Mouse (Mus musculus) heart, embryonic 12.5 days (tissue): ENCODE measurements around the gene Ccsap. TPM values are rescaled to one million over a fixed set of nuclear protein-coding genes. Genes with fewer than 3 reads are reported as not detected.
A peak's percentile ranks its signal among the peaks of the same experiment; 100 is the strongest.
"Not testable (repeated sequence)": the region's sequence is repeated elsewhere in the genome, so short reads cannot be mapped to it uniquely, and the experiment has no call there.

Source experiments
- ATAC-seq: fragments of 200-750 bp; cut with Nextera tagmentation; 2 replicates; pipeline ENCODE4 v1.8.0; 2017; ENCODE audit warnings: moderate TSS enrichment, moderate library complexity; ENCODE audit not compliant: insufficient number of reproducible peaks, low FRiP score
- H3K27ac ChIP-seq: fragments of 300-500 bp; sonication (generic); 2 replicates; pipeline ENCODE4 v1.5.1; 2016; ENCODE audit warnings: mild to moderate bottlenecking, moderate library complexity; ENCODE audit not compliant: poor library complexity, severe bottlenecking
- H3K27me3 ChIP-seq: fragments of 300-500 bp; sonication (generic); replicated peaks from 2 replicates; pipeline ENCODE4 v1.6.1; 2016; ENCODE audit warnings: mild to moderate bottlenecking, moderate library complexity
- H3K36me3 ChIP-seq: fragments of 300-500 bp; sonication (generic); 2 replicates; pipeline ENCODE4 v1.6.1; 2016; ENCODE audit warnings: mild to moderate bottlenecking, moderate library complexity
- H3K4me1 ChIP-seq: fragments of 300-500 bp; sonication (generic); replicated peaks from 2 replicates; pipeline ENCODE4 v1.6.1; 2016; ENCODE audit warnings: mild to moderate bottlenecking
- H3K4me2 ChIP-seq: fragments of 300-500 bp; sonication (generic); 2 replicates; pipeline ENCODE4 v1.6.1; 2016; ENCODE audit warnings: mild to moderate bottlenecking, moderate library complexity
- H3K4me3 ChIP-seq: fragments of 300-500 bp; sonication (generic); 2 replicates; pipeline ENCODE4 v1.5.1; 2016; ENCODE audit warnings: mild to moderate bottlenecking
- H3K9ac ChIP-seq: fragments of 300-500 bp; sonication (generic); 2 replicates; pipeline ENCODE4 v1.6.1; 2016; ENCODE audit warnings: mild to moderate bottlenecking, moderate library complexity
- H3K9me3 ChIP-seq: fragments of 300-500 bp; sonication (generic); replicated peaks from 2 replicates; pipeline ENCODE4 v1.6.1; 2016; ENCODE audit warnings: mild to moderate bottlenecking, moderate library complexity
- WGBS: fragments of 180-500 bp; shearing (Covaris S2); methylation state at CpG from one replicate; pipeline ENCODE4 v1.1.7; 2016; 5-methylcytosine and 5-hydroxymethylcytosine counted together
- polyA plus RNA-seq: library from polyadenylated mRNA; unstranded; fragments of >200 nt; fragmentation: Nextera tagmentation; extraction: Ambion mirVana; gene quantifications from 2 replicates; pipeline ENCODE4 v1.2.1, GENCODE M21; 2016

Gene Ccsap
- polyA plus RNA-seq, 1 experiment from 2014 or later = 4.1 TPM

DNA sequence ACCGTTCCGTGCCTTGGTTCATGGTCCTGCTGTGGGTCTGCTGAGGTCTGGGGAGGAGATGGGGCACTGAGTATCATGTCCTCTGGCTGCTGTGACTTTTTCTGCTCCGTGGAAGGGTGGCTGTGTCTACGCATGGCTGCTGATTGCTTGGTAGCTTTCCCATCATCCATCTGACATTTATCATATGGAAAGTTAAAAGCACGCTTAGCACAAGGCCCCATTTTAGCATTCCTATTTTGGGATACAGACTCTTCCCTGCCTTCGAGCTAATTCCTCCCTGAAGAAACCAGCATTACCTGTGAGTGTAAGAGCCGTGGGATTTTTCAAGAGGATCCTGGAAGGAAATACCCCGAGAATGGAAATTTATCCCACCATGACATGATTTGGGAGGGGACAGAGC is 43.1 kb downstream of the Ccsap start:
- Histone ChIP-seq H3K4me3 (no peak overlapping the region), H3K4me1 (peaks cover 29% of the 10 kb centered on the region), H3K36me3 (peaks cover 9% of the 10 kb centered on the region), H3K4me2 (no peak overlapping the region), H3K27ac (no peak overlapping the region), H3K9ac (no peak overlapping the region), H3K9me3 (no peaks in the 10 kb centered on the region), H3K27me3 (no peaks in the 10 kb centered on the region)
- WGBS = 68% methylated on average over 8 of the region's 8 CpGs
- ATAC-seq = no peak

DNA sequence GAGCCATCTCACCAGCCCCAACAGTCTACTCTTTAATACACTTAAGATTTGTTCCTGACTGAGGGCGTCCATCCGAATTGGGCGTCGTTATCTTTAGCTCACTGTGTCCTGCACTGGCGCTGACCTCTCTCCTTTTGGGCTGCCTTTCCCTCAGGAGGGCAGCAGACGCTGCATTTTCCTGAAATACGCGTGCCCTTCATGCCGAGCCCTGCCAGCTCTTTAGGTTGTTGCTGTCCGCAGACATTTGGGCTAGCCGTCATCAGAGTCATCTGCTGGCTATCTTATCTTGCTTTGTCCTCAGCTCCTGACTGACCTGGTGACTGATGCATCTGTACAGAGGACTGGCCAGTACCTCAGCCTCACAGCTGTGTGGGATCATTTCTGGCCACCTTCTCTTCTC is 44.7 kb downstream of the Ccsap start:
- no peak for ATAC-seq

DNA sequence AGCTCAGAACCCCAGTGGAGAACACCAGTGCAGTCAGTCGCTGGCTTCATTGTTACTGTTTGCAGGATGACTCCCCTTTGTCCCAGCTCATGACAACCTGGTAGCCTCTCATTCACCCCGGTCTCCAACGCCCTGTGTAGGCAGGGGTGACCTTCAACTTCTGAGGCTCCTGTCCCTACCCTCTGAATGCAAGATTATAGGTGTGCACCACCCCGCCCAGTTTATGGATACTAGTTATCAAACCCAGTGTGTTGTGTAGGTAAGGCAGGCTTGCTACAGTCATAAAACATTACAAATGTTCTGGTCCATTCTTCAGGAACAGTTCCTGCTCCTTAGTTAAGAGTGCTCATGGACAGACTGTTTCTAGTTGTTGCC is 46.1 kb downstream of the Ccsap start:
- ATAC-seq = no peak
- Histone ChIP-seq H3K4me1 (peaks cover 34% of the 10 kb centered on the region), H3K9ac (0 out of 2 replicates have a peak overlapping the region, but pooled peaks have one; percentile 23), H3K4me2 (no peak overlapping the region), H3K27ac (no peak overlapping the region), H3K9me3 (no peaks in the 10 kb centered on the region), H3K27me3 (no peaks in the 10 kb centered on the region), H3K36me3 (peaks cover 9% of the 10 kb centered on the region), H3K4me3 (no peak overlapping the region)
- 82% methylated on average over 4 of the region's 4 CpGs for WGBS

More for the DNA sequence above, 44.7 kb downstream of the Ccsap start:
- WGBS = 41% methylated on average over 11 of the region's 11 CpGs
- Histone ChIP-seq H3K9me3 (no peaks in the 10 kb centered on the region), H3K4me3 (no peak overlapping the region), H3K36me3 (peaks cover 9% of the 10 kb centered on the region), H3K27ac (no peak overlapping the region), H3K27me3 (no peaks in the 10 kb centered on the region), H3K4me1 (peaks cover 34% of the 10 kb centered on the region), H3K4me2 (no peak overlapping the region), H3K9ac (no peak overlapping the region)

DNA sequence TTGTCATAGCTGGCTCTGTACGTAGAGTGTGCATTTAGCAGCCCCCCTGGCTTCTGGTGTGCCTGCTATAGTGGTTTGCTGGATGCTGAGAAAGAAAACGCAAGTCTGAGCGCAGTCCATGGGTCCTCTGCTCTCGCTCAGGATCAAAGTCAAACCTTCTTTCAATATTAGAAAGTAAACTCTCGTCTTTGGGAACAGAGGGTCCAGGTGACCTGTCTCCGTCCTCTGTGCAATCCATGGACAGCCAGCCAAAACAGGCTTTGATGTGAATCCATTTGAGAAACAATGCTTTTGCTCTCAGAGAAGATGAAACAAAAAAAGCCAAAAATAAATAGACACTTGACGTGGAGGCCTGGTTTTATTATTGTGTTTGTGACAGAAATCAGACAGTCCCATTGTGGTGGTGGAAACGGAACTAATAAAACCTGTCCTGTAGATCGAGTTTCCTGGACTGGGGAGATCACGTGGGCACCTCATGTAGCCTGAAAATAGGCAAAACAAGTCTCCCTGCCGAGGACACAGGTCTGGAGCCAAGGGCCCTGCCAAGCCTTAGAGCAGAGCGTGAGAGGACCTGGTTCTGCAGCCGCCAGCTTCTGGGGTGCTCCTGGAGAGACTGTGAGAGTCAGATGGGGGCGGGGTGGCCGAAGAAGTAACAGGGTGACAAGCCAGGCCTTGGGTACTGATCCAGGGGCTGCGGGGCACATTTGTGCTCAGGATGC is 46.7 kb downstream of the Ccsap start:
- H3K9ac ChIP-seq = 0 out of 2 replicates have a peak overlapping the region, but pooled peaks have one; percentile 23
- H3K9me3 ChIP-seq = no peaks in the 10 kb centered on the region
- H3K4me3 ChIP-seq = no peak overlapping the region
- no peak overlapping the region for H3K4me2 ChIP-seq
- WGBS = 75% methylated on average over 16 of the region's 16 CpGs
- no peak overlapping the region for H3K27ac ChIP-seq
- no peaks in the 10 kb centered on the region for H3K27me3 ChIP-seq
- peaks cover 34% of the 10 kb centered on the region for H3K4me1 ChIP-seq
- peaks cover 9% of the 10 kb centered on the region for H3K36me3 ChIP-seq
- ATAC-seq = no peak; the same call in 1 of the 2 replicates

DNA sequence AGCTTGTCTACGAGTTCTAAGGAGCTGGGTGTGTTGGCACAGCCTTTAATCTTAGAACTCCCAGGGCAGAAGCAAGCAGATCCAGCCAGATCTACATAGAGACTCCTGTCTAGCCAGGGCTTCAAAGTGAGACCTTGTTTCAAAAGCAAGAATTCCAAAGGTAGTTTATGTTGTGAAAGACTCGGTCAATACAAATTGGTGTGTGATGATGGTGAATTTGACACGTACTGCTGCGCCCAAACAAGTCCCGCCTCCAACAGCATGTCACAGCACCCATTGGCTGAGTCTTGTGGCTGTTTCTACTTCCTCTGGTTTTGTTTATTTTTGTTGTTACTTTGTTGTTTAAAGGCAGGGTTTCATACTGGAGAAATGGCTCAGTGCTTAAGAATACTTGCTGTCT is 47.8 kb downstream of the Ccsap start:
- Histone ChIP-seq H3K36me3 (peaks cover 3% of the 10 kb centered on the region; the same call in 1 of the 2 replicates), H3K4me1 (peaks cover 42% of the 10 kb centered on the region), H3K4me2 (no peak overlapping the region), H3K4me3 (no peak overlapping the region), H3K9me3 (no peaks in the 10 kb centered on the region), H3K27me3 (no peaks in the 10 kb centered on the region), H3K9ac (no peak overlapping the region), H3K27ac (no peak overlapping the region)
- WGBS = 80% methylated on average over 5 of the region's 5 CpGs
- no peak for ATAC-seq

DNA sequence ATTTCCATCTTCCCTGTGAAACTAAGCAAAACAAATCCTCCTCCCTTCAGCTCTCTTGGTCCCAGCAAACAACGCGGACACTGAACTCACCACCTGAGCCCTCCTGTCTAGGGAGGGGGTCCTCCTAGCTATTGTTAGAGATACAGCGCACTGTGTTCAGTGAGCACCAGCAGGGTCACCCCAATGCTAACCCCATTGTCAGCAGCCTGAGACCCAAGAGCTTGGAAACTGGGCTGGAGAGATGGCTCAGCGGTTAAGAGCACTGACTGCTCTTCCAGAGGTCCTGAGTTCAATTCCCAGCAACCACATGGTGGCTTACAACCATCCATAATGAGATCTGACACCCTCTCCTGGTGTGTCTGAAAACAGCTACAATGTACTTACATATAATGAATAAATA is 50.7 kb downstream of the Ccsap start:
- not testable (repeated sequence) for H3K27me3 ChIP-seq, H3K36me3 ChIP-seq, ATAC-seq, H3K27ac ChIP-seq, H3K9me3 ChIP-seq, H3K9ac ChIP-seq, H3K4me3 ChIP-seq, H3K4me2 ChIP-seq
- peaks cover 27% of the 10 kb centered on the region for H3K4me1 ChIP-seq
- 87% methylated on average over 4 of the region's 4 CpGs for WGBS

DNA sequence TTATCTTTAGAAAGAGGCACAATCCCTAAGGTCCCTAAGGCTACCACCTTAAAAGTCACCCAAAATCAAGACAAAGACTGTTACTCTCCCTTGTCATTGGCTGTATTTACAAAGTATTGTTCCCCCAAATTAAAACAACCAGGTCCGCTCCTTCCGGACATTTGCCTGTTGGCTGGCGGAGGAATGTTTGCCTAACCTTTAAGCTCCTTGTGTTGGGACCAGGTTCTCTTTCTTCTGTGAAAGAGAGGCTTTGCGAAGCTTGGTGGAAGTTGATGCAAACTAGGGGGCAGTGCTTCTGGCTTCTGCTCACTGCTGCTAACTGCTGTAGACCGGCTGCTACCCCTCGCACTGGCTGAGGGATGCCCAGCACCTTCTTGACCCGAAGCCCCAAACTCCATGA is 51.3 kb downstream of the Ccsap start:
- 76% methylated on average over 7 of the region's 7 CpGs for WGBS

DNA sequence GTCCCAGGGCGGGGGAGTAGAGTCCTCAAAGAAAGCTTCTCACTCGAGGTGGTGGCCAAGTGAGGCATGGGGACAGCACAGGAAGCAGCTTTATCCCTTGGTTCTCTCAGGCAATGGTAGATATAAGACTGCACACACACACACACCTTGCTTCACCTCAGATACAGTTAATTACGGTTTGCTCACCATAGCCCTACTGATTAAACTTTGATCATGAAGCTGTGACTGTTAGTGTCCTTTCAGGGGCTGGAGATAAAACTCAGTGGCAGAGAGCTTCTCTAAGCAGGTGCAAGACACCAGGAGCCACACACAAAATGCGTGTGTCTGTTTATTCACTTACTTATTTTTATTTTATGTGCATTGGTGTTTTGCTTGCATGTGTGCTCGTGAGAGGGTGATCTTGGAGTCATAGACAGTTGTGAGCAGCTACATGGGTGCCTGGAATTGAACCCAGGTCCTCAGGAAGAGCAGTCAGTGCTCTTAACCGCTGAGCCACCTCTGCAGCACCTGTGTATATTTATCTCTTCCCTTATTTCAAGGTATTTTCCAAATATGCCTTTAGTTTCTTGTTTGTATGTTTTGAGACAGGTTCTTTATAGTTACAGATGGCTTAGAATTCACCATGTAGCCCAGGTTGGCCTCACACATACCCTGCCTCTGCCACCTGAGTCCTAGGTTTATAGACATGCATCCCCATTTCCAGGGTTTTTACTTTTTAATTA is 52.0 kb downstream of the Ccsap start:
- Histone ChIP-seq H3K27ac (no peak overlapping the region), H3K4me2 (peak overlapping the region; percentile 79), H3K4me3 (no peak overlapping the region), H3K9ac (no peak overlapping the region), H3K9me3 (no peaks in the 10 kb centered on the region), H3K36me3 (peaks cover 3% of the 10 kb centered on the region; the same call in 1 of the 2 replicates), H3K27me3 (no peaks in the 10 kb centered on the region), H3K4me1 (peaks cover 21% of the 10 kb centered on the region)
- ATAC-seq = no peak
- WGBS = 69% methylated on average over 6 of the region's 6 CpGs

More for the DNA sequence above, 51.3 kb downstream of the Ccsap start:
- Histone ChIP-seq H3K27me3 (no peaks in the 10 kb centered on the region), H3K4me1 (peaks cover 24% of the 10 kb centered on the region), H3K27ac (no peak overlapping the region), H3K4me3 (no peak overlapping the region), H3K4me2 (no peak overlapping the region), H3K36me3 (peaks cover 3% of the 10 kb centered on the region; the same call in 1 of the 2 replicates), H3K9me3 (no peaks in the 10 kb centered on the region), H3K9ac (no peak overlapping the region)
- ATAC-seq = no peak

DNA sequence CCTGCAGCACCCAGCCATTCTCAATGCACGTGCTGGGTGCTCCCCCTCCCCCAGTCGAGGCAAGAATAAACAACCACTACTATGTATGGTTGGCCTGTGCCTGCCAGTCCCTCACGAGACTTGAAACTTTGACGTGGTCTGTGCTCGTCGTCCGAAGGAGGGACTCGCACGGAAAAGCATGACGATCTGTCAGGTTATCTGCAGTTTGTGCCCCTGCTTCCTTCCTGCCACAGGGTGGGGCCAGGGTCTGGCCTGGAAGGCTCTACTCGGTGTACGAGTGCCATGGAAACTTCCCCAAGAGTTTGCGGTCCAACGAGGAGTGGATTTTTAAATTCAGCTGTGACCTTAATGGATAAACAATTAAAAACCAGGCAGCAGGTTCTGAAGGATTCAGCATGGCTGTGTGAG is 53.0 kb downstream of the Ccsap start:
- peak; percentile 66 for ATAC-seq
- Histone ChIP-seq H3K36me3 (peaks cover 3% of the 10 kb centered on the region; the same call in 1 of the 2 replicates), H3K4me2 (peak overlapping the region; percentile 79), H3K4me3 (peak overlapping the region; percentile 69), H3K9ac (peak overlapping the region; percentile 88), H3K9me3 (no peaks in the 10 kb centered on the region), H3K27ac (peak overlapping the region; percentile 17; the same call in 1 of the 2 replicates), H3K27me3 (no peaks in the 10 kb centered on the region), H3K4me1 (peaks cover 21% of the 10 kb centered on the region)
- 8% methylated on average over 14 of the region's 14 CpGs for WGBS

DNA sequence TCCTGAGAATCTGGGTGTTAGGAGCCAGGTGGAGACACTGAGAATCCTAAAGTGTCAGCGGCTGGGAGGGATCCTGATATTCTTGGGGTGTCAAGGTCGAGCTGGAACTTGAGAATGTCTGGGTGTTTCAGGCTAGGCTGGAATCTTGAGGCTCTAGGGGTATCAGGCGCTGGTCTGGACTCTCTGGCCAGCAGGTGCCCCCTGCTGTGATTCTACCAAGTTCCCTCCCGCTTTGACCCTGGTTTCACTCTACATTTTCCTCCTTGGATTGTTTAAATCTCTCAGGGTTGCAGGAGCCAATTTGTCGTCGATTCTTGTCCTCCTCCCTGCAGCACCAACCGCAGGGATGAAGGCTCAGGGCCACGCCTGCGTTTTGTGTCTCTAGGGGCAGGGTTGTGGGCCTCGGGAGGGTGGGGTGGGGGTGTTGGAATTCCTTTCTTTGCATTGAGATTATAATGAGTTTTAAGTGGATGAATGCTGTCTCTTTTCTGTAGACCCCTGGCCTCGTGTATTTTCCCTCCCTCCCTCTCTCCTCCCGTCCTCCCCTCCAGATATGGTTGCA is 53.6 kb downstream of the Ccsap start:
- 5% methylated on average over 12 of the region's 12 CpGs for WGBS
- Histone ChIP-seq H3K9ac (peak overlapping the region; percentile 88), H3K9me3 (no peaks in the 10 kb centered on the region), H3K27me3 (no peaks in the 10 kb centered on the region), H3K36me3 (peaks cover 3% of the 10 kb centered on the region; the same call in 1 of the 2 replicates), H3K27ac (peak overlapping the region; percentile 55), H3K4me2 (peak overlapping the region; percentile 79), H3K4me1 (peaks cover 21% of the 10 kb centered on the region), H3K4me3 (peak overlapping the region; percentile 69)
- peak; percentile 14; the same call in 1 of the 2 replicates for ATAC-seq
